Mouse (Mus musculus): ENCODE measurements at regions not wholly inside any gene's neighbourhood (a gene's known extent, or its start where the extent isn't known, plus 50 kb on each side); places are given as distances from the start of the nearest gene placed in this dataset.
A peak's percentile ranks its signal among the peaks of the same experiment; 100 is the strongest.

- peak; percentile 7 for DNase-seq
These were observed 201.0 kb downstream of the Sox9 start for GRCm38 (mm10) chr11:112982802-112983591.

- no peak for DNase-seq
These were observed 204.1 kb downstream of the Sox9 start for GRCm38 (mm10) chr11:112986029-112986573.

- DNase-seq = no peak
These were observed 205.8 kb downstream of the Sox9 start for GRCm38 (mm10) chr11:112987782-112988181.

GRCm38 (mm10) chr11:112988900-112989299 lies 206.9 kb downstream of the Sox9 start:
- DNase-seq = no peak

- no peak for DNase-seq
These were observed 208.0 kb downstream of the Sox9 start for GRCm38 (mm10) chr11:112989981-112990512.

GRCm38 (mm10) chr11:112990751-112991150 lies 208.7 kb downstream of the Sox9 start:
- DNase-seq = no peak

- no peak for DNase-seq
These were observed 209.8 kb downstream of the Sox9 start for GRCm38 (mm10) chr11:112991862-112992261.

- DNase-seq = no peak
These were observed 217.0 kb downstream of the Sox9 start for GRCm38 (mm10) chr11:112998777-112999583.

- DNase-seq = no peak
These were observed 219.0 kb downstream of the Sox9 start for GRCm38 (mm10) chr11:113001071-113001470.

GRCm38 (mm10) chr11:113005895-113006294 lies 223.9 kb downstream of the Sox9 start:
- no peak for DNase-seq

GRCm38 (mm10) chr11:113008521-113008920 lies 226.5 kb downstream of the Sox9 start:
- DNase-seq = no peak

- no peak for DNase-seq
These were observed 227.4 kb downstream of the Sox9 start for GRCm38 (mm10) chr11:113009376-113009775.

- no peak for DNase-seq
These were observed 228.9 kb downstream of the Sox9 start for GRCm38 (mm10) chr11:113010906-113011305.

- no peak for DNase-seq
These were observed 232.4 kb downstream of the Sox9 start for GRCm38 (mm10) chr11:113014186-113015010.

GRCm38 (mm10) chr11:113015686-113016304 lies 233.8 kb downstream of the Sox9 start:
- DNase-seq = no peak

GRCm38 (mm10) chr11:113016801-113017715 lies 235.0 kb downstream of the Sox9 start:
- DNase-seq = no peak

GRCm38 (mm10) chr11:113021533-113021932 lies 239.5 kb downstream of the Sox9 start:
- DNase-seq = no peak

GRCm38 (mm10) chr11:113026994-113027393 lies 245.0 kb downstream of the Sox9 start:
- no peak for DNase-seq

GRCm38 (mm10) chr11:113028235-113028919 lies 246.4 kb downstream of the Sox9 start:
- no peak for DNase-seq

GRCm38 (mm10) chr11:113031405-113031804 lies 249.4 kb downstream of the Sox9 start:
- DNase-seq = no peak
